Mouse (Mus musculus) embryo, embryonic 9.5 days (tissue): ENCODE measurements around the gene Arntl2.
A peak's percentile ranks its signal among the peaks of the same experiment; 100 is the strongest.
"Not testable (repeated sequence)": the region's sequence is repeated elsewhere in the genome, so short reads cannot be mapped to it uniquely, and the experiment has no call there.

Source experiments
- DNase-seq: peaks from one replicate; pipeline ENCODE4 v3.0.0-alpha.2; 2017; ENCODE audit errors: extremely low spot score

Gene Arntl2

DNA sequence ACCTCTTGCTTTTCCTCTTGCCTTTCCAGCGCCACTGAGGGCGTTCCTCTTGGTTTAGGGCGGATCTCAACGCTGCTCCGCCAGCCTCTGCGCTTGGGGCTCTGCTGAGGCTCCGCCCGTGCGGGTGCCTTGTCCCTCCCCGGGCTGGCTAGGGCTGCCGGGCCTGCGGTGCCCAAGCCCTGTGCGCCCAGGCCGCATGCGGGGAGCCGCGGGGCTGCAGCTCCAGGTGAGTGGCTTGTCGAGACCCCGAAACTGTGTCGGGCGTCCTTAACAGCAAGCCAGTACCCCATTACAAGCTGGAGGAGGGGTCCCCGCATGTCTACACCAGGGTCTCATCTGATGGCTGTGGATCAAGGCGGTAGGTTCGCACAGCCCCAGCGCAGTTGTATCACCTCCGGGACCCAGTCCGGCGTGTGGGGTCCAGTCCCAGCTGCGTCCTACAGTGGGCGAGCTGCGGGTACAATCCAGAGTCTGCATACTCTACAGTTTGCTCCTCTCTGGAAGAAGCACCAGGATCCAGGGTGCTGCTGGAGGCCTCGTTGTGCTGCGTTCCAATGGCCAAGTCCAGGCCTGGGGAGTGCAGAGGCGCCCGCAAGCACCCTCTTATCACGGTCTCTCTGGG lies at the start of gene Arntl2:
TSS of gene Arntl2 (plus strand) at position 132 of the 622 bp plus-strand sequence.
- DNase-seq: peak; percentile 80

DNA sequence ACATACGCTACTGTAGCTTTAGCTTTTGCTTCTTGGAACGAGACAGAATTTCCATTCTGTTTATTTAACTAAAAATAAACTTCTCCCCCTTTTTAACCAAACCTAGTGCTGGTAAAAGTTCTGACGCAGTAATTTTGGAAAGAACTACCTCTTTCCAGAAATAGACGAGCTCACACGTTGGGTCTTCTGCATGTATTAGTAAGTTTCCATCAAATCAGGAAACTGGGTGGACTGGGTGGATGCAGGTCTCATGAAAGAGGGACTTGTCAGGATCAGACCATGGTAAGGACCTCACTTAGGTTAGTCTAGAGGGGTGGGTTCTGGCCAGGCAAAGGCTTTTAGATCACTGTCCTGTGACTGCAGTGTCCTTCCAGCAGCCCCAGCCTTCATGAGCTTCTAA lies 49.3 kb upstream of the Arntl2 start:
- DNase-seq: no peak

DNA sequence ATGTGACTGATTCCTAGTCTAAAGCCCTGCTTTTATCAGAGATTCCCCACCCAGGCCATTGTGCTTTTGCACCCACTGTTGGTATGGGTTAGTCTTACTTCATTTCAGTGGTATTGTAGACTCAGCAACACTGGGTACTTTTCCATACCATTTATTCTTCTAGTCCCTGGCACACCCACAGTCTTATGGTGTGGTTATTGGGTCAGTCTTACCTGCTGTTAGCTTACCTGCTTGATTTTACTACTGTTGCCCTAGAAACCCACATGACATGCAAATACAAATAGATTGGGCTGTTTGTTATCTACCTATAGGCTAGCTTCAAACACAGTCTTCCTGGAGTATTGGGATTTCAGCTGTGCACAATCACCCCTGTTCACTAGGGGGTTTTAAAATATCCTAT lies 48.8 kb upstream of the Arntl2 start:
- no peak for DNase-seq

DNA sequence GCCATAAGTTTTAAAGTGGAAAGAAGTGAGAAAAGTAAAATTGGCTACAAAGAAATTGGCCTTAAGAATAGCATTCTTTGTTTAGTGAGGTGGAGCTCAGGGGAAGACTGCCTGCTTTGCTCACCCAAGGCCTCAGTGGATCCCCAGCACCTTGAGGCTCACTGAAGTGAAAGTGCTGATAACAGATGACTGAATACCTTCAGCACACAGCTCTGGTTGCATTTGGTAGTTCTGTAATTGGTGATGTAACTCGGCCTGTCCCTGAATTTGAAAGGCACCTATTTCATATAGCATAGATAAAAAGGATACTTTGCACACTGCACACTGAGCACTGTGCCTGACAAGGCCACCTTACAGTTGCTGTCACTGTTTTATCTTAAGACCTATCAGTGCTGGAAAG lies 47.6 kb upstream of the Arntl2 start:
- DNase-seq: no peak

DNA sequence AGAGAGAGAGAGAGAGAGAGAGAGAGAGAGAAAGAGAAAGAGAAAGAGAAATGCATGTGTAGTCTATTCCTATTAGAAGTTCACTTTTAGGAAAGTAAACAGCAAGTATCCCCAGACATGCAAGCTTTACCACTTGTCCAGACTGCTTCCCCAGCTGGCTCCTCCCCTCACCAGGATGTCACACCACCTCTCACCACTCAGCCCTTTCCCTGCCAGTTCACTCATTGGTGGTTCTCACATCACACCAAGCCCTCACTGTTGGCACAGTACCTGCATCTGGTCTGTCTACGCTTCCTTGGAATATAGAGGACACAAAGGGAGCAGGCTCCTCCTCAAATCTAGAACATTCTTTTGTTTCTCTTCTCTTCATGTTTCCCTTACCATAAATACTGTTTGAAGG lies 44.2 kb upstream of the Arntl2 start:
- no peak for DNase-seq

DNA sequence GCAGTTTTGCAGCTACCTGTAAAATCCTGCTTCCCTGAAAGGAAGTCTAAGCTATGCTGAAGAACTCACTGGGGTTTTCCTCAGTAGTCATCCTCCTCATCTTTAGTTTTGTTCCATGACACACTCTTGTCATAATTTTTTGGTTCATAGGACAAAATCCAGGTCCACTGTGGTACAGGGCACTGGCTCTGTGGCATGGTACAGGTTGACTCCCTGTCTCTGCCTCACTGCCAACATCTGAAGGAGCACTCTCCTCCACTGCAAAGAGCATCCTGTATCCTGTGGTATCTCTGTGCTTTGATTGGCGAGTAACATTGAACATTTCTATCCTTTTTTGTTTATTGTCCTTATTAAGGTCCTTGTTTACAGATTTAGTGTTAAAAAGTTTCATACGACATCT lies 43.7 kb upstream of the Arntl2 start:
- no peak for DNase-seq

DNA sequence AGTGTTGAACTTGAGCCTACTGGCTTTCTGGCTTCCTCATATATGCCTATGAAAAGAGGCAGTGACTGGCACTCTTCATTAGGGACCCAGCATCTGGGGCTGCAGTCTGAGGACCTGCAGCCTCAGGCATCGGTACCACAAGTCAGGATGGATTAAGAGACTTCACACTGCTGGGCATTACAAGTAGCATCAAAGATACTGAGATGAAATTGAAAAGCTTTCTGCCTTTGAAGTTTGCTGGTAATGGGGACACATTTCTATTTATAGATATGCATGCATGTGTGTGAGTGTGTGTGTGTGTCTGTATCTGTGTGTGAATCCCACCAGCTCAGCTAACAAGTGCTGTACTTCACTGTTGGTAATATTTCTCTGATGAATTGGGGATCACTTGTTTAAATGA lies 43.2 kb upstream of the Arntl2 start:
- no peak for DNase-seq

DNA sequence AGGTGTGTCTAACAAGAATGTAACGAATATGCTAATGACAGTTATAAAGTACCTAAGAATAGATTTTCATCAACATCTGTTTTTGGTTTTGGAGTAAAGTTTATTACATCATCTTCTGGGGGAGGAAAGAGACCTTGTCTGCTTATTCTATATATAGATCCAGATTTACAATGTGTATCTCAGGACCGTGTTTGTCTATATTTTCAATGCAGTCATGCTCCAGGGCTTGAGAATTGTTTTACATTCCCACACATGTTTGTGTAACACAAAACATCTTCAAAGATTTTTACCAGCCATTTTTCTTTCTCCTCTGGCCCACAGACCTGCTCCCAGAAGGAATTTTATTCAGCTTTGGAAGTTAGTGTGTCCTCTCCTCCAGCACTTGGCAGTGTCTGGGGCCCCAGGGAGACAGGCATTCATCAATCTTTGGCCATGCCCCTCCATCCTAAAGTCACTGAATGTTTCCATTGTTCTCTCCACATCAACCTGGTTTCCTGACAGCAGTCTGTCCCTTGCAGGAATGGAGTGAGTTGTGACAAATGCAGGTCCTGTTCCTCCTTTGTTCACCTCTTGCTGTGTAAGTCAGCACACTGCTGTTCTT lies 42.2 kb upstream of the Arntl2 start:
- DNase-seq: no peak

DNA sequence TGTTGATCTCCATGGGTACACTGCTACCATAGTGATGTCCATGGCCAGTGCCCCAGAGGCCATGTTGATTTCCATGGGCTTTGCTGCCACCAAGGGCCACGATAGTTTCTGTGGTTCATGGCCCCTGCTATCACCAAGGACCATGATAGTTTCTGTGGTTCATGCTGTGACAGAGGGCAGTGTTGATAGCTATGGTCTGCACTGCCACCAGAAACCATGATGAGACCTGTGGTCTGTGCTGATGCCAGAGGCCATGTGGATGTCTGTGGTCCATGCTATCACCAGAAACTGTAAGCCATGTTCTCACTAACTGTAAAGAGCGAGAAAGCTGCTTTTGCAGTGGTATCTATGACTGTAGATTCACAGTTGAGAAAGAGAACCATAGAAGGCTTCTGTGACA lies 40.7 kb upstream of the Arntl2 start:
- no peak for DNase-seq

DNA sequence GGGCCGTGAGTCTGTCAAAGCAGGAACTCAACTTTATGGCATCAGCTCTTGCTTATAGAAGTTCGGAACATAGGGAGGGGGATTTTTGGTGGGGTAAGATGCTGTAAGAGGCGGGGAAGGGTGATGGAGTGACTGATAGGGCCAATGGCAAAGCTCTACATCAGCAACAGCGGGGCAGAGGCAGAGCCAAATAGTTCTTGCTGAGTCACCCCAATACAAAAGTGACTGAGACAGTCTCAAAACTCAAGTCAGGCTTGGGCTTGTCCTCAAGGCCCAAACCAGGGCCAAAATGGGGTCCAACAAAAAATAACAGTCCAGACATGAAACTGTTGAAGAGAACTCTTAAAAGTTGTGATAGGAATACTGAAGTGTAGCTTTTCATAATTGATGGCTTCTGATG lies 40.2 kb upstream of the Arntl2 start:
- DNase-seq: no peak

DNA sequence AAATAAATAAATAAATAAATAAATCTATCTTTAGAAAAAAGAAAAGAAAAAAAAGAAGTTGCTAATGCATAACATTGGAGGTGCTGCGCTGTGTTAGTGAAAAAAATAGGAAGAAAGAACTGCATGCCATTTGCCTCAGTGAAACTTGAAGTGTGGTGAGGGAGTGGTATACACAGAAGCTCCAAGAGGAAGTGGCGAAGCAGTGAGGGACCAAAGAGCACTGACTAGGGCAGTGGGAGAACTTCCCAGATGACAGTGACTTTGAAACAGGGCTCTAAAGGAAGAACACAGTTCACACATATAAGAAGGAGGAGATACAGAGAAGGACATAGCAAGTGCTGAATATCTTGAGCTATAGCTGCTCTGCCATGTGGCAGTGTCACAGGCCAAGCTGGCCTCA lies 36.8 kb upstream of the Arntl2 start:
- DNase-seq: no peak

DNA sequence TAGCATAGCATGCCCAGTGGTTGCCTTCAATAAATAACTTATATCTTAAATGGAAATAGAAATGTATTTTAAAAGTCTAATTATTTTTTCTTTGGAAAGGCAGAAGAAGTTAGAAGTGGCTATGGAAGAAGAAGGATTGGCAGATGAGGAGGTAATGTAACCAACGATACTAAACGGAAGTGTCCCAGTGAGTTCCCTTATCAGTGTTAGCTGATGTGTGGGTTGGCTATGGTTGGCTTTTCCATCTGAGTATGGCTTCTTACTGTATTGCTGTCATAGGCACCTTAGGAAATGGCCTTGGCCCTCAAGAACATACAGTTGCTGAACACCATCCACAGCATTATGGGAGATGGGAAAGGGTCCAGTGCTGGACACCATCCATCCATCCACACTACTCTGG lies 35.8 kb upstream of the Arntl2 start:
- DNase-seq: no peak

DNA sequence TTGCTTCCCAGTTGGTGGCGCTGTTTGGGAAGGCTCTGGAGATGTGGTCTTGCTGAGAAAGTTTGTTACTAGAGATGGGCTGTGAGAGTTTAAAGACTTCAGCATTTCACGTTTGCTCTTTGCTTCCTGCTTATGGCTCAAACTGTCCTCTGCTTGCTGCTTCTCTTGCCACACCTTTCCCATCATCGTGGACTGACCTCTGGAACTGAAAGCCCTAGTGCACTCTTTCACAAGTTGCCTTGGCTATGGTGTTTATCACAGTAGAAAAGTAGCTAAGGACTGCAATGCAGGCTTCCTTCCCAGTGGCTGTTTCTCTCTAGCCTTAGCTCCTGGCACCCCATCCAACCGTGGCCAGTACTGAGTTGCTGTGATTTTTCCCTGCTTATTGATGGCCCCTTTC lies 35.1 kb upstream of the Arntl2 start:
- DNase-seq: no peak

DNA sequence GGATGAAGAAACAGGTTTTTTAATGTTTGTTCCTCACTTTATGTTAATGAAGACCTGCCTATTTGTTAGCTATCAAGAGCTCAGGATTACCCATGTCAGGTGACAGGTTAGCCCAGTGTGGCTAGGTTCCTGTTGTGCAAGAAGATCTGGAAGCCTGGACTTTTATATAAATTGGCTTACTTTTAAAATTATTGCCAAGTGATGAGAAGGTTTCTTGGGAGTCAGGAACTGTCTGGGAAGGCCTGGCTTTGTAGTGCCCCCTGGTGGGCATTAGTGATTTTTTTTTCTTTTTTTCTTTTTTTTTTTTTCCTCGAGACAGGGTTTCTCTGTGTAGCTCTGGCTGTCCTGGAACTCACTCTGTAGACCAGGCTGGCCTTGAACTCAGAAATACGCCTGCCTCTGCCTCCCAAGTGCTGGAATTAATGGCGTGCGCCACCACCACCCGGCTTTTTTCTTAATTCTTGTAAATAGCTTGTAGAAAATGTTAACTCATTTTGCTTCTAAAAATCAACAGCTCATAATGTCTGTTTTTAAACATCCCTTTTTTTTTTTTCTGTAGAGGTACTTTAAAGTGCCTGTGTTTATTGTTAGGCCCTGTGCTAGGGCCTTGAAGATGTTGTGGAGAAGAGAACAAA lies 33.5 kb upstream of the Arntl2 start:
- DNase-seq: peak; percentile 42

DNA sequence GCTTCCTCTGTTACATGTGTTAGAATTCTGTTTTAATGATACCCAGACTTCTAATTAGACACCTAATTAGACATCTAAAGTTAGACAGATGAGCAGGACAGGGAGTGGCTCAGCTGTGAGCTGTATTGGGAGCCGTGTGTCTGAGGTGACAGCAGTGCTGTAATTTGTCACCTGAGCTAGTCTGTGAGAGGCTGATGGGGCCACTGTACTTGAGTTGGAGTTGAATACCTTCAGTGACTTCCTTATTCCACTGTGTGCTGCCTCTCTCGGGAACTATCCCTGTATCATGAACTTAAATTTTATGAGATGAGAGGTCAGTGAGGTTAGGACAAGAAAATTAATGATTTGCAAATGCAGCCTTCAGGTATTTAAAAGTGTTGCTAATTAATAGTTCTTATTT lies 31.3 kb upstream of the Arntl2 start:
- no peak for DNase-seq

DNA sequence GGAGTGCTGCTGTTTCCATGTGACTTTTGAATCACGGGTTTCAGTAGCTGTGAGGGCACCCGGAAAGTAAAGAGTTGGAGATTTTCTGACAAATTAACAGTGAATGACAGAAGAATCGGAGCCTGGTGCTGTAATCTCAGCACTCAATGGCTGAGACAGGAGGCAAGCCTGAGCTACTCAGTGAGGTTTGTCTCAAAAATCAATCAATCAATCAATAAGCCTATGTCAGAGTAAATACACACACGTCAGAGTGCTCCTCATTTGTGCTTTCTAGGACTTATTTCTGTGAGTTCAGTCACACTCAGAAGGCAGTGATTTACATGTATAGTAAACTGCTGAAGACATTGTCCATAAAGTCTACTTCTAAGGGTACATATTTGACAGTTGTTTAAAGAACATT lies 30.6 kb upstream of the Arntl2 start:
- no peak for DNase-seq

DNA sequence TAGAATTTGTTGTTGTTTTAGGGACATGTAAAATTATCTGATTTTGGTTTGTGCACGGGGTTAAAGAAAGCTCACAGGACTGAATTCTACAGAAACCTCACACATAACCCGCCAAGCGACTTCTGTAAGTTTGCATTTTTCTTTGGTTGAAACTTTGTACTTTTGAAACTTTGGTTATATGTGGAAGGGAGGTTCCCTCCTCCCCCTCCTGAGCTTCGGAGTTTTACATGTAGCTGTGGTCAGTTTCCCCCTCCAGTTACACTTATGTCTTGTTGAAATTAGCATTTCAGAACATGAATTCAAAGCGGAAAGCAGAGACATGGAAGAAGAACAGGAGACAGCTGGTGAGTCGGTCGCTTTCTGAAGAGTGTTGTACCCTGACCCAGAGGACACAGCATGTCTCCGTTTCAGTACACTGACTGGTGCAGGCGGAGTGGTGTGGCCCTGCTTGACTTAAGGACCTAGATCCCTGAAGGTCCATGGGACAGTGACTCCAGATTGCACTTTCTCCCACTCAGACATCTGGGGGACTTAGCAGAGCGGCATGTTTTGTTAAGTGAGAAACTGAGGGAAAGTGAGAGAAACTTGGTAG lies 26.9 kb upstream of the Arntl2 start:
- no peak for DNase-seq

DNA sequence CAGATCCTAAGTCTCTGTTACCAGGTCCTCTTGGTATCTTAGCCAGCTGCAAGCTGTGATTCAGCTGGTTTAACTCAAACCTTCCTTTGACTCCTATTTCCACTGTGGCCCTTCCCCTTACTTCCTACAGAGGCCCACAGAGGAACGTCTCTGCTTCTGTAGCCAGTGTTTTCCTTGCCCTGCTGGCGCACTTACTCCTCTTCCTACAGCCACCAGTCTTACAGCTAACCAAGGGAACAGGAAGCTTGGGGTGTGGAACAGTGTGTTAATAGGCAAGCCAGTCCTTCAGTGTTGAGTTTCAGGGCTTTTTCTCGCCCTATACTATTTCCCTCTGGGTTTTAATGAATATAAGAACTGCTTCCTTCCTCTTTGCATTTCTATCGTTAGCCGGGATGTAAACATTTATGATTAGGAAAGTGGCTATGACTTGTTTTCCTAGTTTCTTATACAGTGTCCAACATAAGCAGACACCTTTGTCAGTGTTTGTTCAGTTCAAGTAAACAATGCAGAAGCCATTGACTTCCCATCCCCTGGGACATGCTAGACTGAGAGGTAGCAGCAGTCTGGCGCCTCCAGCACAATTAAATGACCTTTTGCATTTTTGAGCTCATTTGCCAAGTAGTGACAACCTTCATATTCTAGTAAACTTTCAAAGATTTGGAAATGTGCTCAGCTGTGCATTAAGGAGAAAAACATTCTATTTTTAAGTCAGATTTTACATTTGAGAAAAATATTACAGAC lies 25.7 kb upstream of the Arntl2 start:
- DNase-seq: no peak

DNA sequence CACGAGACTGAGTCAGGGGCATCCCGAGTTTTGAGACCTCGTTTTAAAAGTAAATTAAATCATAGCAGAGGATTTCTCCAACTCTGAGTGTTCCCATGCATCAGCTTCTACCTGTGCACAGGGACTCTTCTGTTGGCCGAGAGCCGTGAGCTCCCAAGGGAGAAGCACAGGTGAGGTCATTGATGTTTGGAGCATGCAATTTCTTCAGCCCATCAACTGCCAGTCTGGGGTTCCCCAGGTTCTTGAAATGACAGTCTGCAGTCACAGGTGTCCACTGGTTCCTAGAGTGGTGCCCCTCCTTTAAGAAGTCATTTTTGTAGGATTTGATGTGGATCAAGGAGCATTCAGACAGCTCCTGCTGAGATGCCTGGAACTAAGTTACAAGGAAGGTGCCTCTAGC lies 25.0 kb upstream of the Arntl2 start:
- no peak for DNase-seq

DNA sequence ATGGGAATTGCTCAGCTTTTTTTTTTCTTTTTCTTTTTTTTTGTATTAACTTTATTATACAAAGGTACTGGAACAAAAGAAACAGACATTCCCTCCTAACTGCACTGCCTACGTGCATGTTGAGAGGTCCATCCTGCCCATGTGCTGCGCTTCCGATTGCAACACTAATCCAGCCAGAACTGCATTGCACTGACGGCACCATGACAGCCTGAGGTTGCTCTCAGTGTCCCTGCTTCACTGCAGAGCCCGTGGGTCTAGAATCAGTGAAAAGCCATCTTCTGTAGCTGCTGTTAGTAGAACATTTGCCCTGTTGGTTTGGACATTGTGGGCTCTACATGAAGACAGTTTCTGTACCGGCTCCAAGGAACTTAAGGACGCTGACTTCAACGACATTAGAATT lies 20.0 kb upstream of the Arntl2 start:
- not testable (repeated sequence) for DNase-seq

DNA sequence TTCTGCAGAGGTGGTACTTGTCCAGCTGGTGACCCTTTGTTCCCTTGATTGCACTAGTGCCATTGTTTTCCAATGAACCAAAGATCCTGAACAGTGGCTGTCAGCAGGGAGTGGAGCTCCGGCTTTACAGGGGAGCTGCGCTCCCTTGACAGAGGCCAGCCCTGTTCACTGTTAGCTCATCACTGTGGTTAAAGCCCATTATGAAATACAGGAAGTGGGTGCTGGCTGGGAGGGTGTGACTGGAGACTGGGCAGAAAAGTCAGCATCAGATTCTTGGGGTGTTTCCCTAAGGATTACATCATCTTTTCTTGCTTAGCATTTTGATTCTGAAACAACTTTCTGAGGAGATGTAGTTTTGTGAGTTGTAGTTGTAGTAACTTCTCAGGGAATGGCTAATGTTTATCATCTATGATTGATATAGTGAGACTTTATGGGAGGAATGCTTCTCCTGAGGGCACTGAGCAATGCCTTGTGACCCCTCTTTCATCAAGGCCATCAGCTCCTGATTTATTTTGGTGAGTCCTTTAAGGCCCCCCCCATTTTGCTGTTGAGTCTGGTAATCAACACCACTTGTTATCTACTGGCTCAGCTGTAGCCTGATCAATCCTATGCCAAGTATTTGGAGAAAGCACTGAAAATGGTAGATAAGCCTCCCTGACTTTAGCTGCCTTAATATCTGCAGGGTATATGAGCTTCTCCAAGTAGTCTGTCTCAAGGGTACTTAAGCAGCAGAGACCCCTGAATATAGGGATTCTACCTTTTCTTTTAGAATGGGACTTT lies 19.1 kb upstream of the Arntl2 start:
- no peak for DNase-seq

DNA sequence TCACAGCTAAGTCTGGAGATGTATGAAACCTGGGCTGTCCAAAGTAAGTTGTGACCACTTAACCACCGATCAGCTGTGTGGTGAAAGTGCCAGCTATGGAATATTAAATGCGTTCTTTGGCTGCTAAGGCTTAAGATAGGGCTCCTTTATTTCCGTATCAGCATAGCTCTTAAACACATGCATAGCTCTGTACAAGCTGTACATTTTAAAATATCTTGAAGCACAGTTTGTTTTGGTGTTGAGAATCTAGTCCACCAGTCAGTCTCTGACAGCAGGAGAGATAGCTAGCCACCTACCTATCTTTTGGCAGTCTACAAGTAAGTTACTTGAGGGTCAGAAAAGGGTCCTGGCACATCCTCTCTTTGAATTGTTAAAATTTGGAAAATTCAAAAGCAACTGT lies 17.8 kb upstream of the Arntl2 start:
- no peak for DNase-seq
